Mouse (Mus musculus) Muller cell, postnatal 12 days (primary cell): Measurements from ENCODE around the gene Polm.

ENCODE experiments used
- DNase-seq: peaks from one replicate; pipeline ENCODE4 v3.0.0-alpha.2; 2015; ENCODE audit errors: inconsistent ontology term

Polm gene

DNA sequence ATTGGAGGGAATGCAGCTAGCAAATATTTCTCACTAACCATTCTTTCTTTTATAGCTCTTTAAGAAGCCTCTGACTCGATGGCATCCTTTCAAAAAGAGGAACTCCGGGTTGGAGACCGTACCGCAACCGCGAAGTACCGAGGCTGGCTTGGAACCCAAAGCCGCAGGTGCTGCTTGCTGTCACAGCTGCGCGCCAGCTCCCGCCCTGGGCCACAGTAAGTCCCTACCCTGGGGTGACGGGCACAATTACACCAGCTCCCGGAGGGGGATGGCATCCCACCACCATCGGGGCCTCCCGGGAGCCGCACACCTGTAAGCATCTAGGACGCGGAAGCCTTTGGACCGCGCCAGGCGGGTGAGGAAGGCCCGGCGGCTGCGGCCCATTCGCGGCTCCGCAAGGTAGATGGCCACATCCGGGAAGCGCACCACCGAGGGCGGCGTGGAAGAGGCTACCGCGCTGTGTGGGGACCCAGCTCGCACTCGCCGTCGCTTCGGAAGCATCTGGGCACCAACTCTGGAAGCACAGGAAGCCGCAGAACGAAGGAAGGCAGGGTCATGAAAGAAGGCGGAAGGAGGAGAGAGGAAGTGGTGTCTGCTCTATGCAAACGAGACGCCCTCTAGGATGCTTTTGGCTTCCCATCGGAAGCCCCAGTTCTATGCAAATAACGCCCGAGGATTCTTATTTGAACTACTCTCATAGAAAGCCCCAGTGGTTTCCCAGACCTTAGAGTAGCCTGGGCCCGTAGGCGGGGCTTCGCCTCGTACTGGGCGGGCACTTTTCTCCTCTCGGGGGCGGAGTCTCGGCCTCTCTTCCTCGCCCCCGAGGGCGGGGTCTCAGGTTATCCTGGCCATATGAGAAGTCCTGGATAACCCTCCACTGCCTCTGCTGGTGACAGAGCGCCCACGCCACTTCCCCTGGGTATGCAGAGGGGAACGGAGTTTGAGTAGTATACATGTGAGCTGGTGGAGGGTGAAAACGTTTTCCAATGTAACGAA lies at the start of gene Polm:
Polm (minus strand) TSS at position 766 of the 996 bp plus-strand sequence.
- DNase-seq: peak; percentile 97

DNA sequence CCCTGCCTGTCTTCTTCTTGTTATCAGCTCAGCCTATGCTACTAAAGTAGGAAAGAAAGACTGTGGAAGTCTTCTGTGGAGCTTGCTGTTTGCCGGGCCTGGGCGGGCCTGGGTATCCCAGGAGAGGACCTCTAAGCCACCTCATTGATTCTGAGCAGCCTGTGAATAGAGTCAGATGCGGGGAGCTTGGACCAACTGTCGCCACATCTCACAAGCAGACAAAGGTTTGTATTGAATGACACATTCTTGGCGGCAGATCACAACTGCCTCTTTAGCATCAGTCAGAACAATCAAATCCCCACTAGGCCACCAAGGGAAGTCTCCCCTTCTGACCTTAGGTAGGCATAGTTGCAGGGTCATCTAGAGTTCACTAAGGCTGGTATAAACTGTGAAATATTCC lies 49.4 kb upstream of the Polm start:
- peak; percentile 61 for DNase-seq

DNA sequence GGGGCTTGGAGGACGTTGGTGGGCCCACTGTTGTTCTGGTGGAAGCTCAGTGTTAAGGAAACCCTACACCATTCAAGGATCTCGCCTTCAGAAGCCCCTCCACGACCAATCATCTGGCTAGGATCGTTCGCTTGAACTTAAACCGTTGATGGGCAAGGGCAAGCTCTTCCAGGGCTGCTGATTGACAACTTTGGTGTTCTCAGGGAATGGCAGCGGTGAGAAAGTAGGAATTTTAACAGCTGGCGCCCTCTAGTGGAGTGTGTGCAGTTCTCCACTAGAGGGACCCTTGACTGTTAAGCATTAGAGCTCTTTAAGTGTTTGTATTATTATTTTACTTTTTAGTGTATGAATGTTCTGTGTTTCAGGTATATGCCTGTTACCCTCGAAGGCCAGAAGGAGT lies 48.4 kb upstream of the Polm start:
- DNase-seq: peak; percentile 44

DNA sequence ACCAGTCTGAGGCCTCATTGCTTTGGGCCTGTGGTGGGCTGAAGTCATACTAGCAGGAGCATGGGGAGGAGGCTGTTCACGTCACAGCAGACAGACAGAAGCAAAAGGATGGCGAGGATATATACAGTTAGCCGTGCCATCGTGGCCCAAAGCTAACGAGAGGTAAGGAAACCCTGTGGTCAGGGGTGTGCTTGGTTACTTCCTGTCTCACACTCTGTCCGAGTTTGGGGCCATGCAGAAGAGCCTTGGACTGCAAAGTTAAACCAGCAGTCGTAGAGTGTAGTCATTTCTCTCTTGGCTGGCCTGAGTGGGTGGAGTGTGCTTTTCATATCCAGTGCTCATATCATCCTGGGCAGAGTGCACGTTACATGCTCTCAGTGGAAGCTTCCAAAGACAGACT lies 44.7 kb upstream of the Polm start:
- no peak for DNase-seq

DNA sequence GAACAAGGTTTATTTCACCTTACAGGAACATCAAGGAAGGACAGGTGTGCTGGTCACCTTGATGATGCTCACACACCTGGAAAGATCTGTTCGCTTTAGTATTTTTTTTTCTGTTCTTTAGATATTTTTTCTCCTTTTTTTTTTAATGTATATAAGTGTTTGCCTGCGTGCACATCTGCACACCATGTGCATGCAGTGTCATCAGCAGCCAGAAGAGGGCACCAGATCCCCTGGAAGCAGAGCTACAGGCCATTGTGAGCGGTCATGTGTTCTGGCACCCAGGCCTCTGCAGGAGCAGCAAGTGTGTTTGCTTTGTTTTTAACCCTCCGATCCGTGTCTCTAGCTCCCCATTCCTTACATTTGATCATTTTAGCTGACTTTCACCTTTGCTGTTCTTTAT lies 42.1 kb upstream of the Polm start:
- no peak for DNase-seq

DNA sequence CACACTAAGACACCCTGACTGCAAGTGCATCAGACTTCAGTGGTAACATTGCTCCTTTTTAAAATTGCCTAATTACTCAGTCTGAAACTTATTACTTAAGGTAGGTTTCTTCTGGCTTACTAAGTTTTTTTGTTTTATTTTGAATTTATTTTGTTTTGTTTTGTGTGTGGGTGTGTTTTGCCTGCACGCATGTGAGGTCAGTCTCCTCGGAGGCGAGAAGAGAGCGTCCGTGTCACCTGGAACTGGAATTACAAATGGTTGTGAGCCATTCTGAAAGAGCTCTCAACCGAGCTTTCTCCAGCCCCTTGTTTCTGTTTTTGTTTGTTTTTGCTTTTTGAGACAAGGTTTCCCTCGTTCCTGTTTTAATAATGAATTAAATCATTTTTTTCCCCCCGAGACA lies 40.8 kb upstream of the Polm start:
- DNase-seq: no peak

DNA sequence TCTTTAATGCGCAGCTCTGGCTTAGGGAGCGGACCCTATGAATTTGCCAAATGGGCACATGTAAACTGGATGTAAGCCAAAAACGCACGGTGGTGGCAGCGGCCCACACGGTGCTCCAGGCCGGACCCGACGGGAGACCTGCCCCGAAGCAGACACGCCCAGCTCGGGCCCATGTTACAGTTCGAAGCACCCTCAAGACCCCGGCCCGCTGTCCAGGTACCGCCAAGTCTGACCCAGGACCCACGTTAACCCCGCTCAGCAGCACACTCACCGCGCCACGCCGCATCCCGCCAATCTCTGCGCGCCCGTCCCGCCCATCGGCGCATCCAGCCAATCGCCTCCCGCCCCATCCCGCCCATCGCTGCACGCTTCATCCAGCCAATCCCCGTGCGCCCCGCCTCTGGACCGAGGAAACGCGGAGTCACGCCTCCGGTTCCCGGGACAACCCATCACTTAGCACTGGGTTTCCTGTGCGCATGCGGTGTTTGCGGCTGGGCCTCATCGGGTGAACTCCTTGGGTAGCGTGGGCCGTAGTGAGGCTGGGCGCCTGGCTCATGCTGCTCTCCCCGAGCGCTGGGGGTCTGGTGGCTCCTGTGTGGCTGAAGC lies 40.2 kb upstream of the Polm start, which contains the start of gene Pold2:
Pold2 (minus strand) TSS at position 372 of the 606 bp plus-strand sequence.
- DNase-seq: peak; percentile 99

DNA sequence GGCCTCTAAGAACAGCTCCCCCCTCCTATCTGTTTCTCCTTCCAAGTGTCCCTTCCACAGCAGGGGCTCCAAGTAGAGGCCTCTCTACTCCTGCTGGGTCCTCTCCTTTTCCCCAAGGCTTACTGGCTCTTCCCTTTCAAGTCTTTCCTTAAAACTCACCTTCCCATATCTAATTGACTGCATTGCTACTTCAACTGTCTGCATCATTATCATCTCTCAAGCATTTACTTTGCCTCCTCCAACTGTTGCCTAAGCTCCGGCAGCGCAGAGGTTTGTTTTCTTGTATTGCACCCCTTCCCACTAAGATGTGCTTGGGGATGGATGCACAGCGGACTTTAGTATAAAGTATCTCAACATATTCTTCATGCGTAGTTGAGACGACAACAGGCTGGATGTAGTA lies 39.6 kb upstream of the Polm start:
- no peak for DNase-seq

DNA sequence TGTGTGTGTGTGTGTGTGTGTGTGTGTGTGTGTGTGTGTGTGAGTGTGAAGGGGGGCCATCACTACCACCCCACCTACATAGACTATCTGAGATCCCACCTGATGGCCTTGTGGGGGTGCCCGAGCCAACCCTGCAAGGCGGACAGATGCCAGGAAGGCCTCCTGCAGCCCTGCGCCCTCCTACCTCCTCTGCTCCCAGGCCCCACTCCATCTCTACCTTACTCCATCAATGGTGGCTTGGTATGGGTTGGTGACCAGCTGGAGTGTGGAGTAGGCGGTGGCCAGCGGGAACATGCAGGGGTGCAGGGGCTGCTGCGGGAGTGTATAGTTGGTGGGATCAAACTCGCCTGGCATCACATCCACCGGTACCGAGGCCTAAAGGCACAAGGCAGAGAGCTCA lies 35.4 kb upstream of the Polm start:
- no peak for DNase-seq

DNA sequence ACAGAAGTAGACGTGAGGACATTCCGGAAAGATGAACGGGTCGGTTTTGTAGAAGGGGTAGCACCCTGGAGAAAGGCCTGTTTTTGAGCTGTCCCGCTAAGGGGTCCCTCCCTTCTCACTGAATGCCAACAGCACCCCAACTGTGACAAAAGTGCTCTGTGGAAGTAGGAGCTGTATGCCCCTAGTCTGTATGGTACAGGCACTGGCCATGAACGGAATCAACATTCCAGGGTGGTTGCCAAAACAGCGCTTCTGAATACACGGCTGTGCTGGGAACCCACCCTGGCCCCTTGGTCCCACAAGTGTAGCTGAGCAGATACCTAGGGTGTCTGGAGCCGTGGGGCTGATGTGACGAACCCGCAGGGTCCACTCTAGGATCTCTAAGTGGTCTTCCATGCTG lies 34.9 kb upstream of the Polm start:
- no peak for DNase-seq

DNA sequence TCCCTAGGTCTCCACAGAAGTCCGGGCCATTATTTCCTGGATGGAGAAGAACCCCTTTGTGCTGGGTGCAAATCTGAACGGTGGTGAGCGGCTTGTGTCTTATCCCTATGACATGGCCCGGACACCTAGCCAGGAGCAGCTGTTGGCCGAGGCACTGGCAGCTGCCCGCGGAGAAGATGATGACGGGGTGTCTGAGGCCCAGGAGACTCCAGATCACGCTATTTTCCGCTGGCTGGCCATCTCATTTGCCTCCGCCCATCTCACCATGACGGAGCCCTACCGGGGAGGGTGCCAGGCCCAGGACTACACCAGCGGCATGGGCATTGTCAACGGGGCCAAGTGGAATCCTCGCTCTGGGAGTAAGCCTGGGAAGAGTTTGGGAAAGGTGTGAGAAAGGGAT lies 32.3 kb upstream of the Polm start:
- DNase-seq: no peak

DNA sequence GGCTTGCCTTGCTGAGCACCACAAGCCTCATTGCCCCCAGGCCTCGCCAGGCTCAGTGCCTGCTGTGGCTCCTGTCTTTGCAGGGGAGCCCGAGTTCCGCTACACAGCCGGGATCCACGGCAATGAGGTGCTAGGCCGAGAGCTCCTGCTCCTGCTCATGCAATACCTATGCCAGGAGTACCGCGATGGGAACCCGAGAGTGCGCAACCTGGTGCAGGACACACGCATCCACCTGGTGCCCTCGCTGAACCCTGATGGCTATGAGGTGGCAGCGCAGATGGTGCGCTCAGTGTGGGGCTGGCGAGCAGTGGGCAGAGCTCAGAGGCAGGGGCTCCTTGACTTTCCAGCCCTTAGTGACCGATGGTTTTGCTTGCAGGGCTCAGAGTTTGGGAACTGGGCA lies 31.5 kb upstream of the Polm start:
- DNase-seq: no peak

DNA sequence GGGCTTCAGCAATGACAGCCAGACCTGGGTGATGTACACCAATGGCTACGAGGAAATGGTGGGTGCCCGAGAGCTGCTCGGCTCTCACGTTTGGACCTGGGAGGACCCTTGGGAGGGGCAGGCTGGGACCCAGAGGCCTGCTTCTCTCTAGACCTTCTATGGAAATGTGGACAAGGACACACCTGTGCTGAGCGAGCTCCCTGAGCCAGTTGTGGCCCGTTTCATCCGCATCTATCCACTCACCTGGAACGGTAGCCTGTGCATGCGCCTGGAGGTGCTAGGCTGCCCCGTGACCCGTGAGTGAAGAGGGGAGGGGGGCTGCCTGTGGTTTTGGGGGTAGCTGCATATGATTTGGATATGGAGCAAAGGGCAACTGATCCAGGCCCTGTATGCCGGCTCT lies 30.5 kb upstream of the Polm start:
- no peak for DNase-seq

DNA sequence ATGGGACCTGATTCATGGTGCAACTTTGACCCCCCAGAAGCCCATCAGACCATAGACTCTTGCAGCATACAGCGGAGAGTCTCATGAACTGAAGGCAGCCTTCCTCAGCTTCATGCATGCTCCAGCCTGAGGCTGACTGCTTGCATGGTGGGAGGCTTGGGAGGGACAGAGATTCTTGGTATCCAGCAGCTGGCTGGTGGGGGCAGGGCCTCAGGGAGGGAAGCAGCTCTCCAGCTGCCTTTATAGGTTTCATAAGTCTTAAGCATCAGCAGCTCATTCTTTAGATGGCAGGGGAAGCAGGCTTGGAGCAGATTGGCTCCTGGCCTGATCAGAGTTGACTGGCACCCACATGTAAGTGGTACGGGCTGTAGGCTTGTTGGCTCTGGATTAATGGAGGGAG lies 29.4 kb upstream of the Polm start:
- no peak for DNase-seq

DNA sequence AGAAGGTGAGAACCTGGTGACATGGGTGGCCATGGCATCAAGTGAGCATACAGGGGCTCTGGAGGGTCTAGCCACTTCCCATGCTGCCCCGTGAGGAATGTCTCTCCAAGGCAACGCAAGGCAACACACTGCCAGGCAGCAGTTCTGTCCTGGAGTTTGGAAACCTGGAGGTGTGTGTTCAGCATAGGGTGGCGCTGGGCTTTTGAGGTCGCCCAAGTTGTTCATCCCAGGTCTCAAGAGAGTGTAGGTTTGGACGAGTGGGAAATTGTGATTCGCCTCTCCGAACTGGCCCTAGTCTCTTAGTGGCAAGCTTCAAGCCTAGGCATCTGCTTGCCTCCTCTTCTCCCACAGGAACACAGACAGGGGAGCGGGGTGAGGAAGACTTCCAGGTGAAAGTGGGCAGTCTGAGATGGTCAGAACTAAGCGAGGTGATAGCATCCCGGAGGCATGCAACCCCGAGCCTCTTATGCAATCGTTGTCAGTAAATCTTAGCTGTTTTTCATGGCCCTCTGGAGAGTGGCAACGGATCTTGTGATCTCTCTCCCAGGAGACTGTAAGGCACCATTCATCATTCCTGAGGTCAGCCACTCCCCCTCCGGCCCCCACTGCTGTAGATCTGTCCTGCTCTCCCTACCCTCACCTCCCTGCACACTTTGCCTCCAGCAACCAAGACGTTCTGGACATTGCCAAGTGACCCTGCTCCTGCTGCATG lies 24.7 kb upstream of the Polm start:
- peak; percentile 33 for DNase-seq

DNA sequence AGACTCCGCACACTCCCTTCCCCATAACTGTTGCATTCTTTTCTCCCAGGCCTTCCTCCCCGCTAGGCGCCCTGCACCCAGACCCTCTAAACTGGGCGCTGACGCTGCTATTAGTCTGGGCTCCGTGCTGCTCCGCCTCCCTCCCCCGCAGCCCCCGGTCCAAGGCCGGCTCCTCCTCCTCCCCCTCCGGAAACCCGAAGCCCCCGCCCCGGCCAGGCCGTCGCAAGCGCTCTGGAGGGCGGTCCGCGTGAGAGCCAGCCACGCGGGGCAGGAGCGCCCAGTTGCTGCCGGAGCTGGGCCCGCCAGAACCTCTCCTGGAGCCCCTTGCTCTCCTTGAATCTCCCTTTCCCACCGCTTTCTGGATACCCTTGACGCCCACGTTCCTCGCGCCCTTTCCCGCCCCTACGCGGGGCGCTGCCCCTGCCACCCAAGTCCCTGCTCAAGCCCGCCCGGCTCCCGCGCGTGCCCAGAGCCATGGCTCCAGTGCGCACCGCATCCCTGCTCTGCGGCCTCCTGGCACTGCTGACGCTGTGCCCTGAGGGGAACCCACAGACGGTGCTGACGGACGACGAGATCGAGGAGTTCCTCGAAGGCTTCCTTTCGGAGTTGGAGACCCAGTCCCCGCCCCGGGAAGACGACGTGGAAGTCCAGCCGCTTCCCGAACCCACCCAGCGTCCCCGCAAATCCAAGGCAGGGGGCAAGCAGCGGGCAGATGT lies 24.0 kb upstream of the Polm start, which contains the start of gene Aebp1:
Aebp1 (plus strand) TSS at position 270 of the 716 bp plus-strand sequence.
- DNase-seq: peak; percentile 67

DNA sequence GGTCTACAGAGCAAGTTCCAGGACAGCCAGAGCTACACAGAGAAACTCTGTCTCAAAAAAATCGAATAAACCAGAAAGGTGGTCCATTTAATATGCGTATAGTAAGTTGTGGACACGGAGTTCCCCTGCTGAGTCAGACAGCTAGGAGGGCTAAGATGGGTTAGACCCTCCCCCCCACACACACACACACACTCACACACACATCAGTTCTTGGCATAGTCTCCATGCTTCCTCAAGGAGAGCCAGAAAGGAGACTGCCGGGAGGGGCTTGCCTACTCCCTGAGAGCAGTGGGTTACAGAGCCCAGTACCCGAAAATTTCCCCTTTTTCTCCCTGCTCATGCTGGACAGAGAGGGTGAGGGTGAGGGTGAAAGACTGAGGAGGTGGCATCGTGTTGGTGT lies 22.8 kb upstream of the Polm start:
- no peak for DNase-seq

DNA sequence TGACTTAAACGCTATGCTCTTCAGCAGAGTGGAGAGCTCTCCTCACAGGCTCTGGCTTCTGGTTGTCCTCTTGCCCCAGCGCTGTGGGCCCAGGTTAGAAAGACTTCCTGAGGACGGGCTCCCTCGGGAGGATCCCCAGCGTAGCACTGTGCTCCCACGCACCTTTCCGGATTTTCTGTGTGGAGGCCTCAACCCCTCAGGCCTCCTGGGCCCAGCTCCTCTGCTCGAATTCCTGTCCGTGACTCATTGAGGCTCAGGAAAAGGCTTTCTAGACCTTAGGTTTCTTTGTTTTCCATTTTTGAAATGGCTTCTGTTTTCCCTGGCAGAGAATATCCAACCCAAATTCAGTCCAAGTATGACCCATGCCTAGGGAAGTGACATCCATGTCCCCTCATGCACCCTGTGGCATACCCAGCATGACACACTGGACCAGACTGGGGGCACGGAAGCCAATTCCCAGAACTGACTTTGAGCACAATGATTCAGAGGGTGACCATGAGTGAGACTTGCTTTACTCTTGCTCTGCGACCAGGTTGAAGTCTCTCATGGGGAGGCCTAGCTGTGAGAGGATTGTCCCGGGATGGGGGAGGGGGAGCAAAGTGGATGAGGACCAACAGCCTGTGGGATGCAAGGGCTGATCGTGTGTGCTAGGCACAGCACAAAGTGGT lies 22.2 kb upstream of the Polm start:
- DNase-seq: peak; percentile 49

DNA sequence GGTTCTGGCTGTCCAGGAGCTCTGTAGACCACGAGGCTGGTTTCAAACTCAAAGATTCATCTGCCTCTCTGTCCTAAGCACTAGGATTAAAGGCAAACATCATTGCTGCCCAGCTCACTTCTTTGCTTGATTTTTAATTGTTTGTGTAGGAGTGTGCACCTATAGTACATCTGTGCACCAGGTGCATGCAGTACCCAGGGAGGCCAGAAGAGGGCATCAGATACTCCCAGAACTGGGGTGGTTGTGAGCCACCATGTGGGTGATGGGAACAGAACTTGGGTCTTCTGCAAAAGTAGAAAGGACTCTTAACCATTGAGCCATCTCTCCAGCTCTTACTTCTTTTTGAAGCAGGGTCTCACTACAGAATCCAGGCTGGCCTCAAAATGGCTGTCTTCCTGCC lies 20.9 kb upstream of the Polm start:
- DNase-seq: no peak

DNA sequence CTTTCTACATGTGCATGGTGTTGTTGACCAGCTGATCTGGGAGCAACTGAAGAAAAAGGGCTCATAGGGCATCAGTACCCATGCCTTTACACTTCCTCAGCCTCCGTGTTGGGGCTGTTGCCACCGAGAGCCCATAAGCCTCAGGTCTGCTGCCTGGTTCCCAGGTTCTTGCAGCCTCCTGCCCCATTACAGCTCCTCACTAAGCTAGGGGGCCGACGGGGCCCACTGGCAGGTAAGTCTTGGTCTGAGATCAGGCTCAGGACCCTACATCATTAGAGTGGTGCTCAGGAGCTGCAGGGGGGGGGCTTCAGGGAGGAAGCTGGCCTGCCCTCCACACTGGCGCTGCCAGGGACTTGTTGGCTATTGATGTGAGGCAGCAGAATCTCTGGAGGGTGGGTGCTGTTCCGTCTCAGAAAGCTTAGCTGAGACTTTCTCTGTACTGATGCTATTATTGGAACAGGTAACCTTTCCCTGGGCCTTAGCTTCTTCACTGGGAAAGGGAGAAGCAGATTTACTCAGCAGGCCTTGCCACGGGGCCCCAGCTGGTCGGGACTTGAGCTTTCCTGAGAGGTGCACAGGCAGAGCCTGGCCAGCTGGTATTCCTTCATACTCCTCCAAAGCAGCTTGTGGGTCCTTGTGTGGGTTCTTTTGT lies 18.8 kb upstream of the Polm start:
- DNase-seq: no peak

DNA sequence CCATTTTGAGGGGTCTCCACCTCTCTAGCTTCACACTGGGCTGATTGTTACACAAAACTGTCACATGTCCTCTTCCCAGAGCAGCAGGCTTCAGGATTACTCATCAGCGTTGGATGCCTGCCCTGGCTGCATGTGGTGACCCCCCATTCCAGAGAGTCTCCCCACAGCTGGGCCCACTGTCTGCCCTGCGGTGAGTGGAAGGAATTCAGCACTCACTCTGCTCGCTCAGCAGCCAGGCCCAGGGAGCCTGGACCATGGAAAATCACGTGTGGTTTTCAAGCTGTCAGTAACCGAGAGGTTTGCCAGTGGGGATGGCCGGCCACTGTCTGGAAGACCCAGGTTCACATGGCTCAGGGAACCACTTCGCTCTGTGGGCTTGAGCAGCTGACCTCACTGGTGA lies 18.1 kb upstream of the Polm start:
- DNase-seq: peak; percentile 98
